Mouse (Mus musculus): ENCODE measurements around the gene Dst.

The Dst gene

GRCm38 (mm10) chr1:34178022-34178727, 270.1 kb downstream of the Dst start:
- no peak for DNase-seq (ENCODE audit: low spot score)

- no peak for DNase-seq (ENCODE audit: low spot score)
These were observed 271.7 kb downstream of the Dst start for GRCm38 (mm10) chr1:34179756-34180155.

- no peak for DNase-seq (ENCODE audit: low spot score)
These were observed 274.6 kb downstream of the Dst start for GRCm38 (mm10) chr1:34182406-34183249.

DNA sequence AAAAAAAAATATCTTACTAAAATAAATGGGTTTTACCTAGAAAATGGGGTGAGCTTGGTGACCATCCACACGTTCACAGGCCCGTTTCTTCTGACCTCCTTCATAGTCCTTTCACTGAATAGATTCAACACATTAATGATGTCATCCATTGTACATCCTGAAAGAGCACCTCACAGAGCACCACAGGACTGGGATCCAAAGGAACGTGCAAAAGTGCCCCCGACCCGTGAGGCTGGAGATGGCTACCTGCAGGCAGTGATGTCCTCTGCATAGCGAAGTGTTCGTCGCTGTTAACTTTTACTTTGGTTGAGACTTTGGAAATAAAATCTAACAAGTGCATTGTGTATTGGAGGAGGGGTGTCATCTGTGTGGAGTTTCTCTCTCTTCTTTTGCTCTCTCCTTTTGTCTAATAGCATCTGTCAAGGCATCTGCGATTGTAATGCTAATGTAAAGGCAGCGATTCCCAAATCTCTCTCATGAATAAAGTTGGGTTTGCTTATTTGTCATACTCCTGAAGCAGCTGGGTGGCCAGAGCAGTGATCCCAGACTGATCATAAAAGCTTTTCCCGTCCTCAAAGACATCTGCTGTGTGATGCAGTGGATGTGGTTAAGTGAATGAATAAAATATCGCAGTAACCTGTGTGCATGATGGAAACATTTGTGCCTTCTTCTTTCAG, 275.4 kb downstream of the Dst start:
- no peak for DNase-seq (ENCODE audit: low spot score)

- no peak for DNase-seq (ENCODE audit: low spot score)
These were observed 276.2 kb downstream of the Dst start for GRCm38 (mm10) chr1:34184266-34184665.

- no peak for DNase-seq (ENCODE audit: low spot score)
These were observed 278.0 kb downstream of the Dst start for GRCm38 (mm10) chr1:34186033-34186432.

DNA sequence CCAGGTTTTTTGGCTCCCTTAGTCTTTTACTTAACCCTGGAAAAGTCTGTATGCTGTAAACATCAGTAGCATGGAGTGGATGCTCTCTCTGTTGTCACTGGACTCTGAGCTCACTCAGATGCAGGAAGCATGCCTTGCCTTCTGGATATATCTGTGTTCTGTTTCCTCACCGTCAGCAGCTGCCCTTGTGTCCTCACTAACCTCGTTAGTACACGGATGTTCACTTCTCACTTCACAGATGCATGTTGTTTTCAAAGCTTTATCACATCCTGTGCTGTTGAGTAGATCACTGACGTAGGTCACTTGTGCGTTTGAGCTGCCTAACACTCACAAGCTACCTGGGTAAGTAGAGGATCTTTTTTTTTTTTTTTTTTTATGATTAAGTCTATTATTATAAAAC, 279.5 kb downstream of the Dst start:
- DNase-seq (ENCODE audit: low spot score), result no peak

DNA sequence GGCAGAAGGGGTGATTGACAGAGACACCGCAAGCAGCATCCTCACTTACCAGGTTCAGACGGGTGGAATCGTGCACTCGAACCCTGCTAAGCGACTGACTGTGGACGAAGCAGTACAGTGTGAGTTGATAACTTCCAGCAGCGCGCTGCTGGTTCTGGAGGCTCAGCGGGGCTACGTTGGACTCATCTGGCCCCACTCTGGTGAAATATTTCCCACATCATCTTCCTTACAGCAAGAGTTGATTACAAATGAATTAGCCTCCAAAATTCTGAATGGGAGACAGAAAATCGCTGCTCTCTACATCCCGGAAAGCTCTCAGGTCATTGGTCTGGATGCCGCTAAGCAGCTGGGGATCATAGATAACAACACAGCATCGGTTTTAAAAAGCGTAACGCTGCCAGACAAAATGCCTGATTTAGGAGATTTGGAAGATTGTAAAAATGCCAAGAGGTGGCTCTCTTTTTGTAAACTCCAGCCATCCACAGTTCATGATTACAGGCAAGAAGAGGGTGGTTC, 280.8 kb downstream of the Dst start:
- DNase-seq (ENCODE audit: low spot score), result no peak

DNA sequence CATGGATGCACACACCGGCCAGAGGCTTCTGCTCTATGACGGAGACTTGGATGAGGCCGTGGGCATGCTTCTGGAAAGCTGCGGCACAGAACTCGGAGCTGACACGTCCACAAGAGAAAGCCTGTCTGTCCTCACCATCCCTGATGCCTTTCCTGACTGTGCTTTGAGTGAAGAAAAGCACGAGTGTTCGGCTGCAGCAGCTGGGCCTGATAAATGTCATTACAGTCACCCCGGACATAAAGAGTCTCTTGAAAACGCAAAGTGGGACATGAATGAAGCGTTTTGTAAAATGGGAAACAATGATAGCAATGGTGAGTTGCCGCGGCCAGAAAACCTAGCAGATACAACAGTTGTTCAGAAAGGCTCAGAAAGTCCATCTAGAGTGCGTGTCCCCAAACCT, 281.3 kb downstream of the Dst start:
- DNase-seq (ENCODE audit: low spot score), result no peak

- DNase-seq (ENCODE audit: low spot score), result peak; percentile 31
These were observed 281.9 kb downstream of the Dst start for GRCm38 (mm10) chr1:34189970-34190369.

DNA sequence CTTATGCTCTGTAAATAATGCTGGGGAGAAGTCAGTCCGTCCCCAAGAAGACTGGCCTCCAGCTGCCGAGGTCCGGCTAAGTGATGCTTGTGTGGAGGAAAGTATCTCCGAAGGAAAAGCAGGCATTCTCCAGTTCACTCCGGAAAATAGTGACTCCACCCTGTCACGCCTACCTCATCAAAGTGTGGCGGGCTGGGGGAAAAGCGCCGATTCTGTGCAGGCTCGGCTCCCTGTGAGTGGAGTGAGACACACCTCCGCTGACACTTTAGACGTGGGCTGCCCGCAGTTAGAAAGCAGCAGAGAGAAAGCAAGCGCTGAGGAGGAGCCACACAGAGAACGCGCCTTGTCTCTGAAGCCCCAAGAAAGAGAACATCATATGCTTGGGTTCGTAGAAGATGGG, 284.1 kb downstream of the Dst start:
- no peak for DNase-seq (ENCODE audit: low spot score)

GRCm38 (mm10) chr1:34200791-34201190, 292.8 kb downstream of the Dst start:
- no peak for DNase-seq (ENCODE audit: low spot score)

DNA sequence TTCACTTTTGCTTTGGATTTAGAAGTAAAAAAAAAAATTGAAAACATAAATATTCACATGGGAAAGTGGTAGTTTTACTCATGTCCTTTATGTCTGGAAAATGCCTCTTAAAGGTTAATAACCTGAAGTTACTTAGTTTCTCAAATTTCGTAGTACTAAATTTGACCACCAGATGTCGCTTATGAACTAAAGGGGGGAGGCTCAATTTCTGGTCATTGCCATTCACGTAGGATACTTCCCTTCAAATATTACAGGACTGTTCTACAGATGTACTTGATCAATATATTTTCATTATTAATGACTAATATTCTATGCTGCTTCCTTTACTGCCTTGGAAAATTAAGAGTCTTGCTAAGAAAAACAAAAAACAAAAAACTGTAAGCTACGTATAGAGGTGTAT, 293.5 kb downstream of the Dst start:
- no peak for DNase-seq (ENCODE audit: low spot score)

- no peak for DNase-seq (ENCODE audit: low spot score)
These were observed 303.7 kb downstream of the Dst start for GRCm38 (mm10) chr1:34211704-34212103.

DNA sequence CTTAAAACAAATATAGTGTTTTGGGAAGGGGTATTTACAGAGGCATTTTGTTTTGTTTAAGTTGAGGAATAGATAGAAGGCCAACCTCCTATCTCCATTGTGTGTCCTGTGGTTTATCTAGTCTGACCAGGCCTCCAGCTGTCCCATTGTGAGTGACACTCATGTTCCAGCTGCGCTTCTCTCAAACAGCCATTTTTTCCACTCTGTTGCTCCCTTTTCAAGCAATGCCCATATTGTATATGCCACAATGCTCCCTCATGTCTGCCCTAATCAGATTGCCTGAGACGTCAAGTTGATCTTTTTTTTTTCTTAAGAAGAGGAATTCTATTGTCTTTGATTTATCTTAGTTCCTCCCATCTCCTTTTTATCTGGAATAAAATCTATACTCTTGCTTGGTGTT, 308.4 kb downstream of the Dst start:
- DNase-seq (ENCODE audit: low spot score), result no peak

- peak; percentile 81 for DNase-seq (ENCODE audit: low spot score)
These were observed 310.3 kb downstream of the Dst start for GRCm38 (mm10) chr1:34218323-34218722.

DNA sequence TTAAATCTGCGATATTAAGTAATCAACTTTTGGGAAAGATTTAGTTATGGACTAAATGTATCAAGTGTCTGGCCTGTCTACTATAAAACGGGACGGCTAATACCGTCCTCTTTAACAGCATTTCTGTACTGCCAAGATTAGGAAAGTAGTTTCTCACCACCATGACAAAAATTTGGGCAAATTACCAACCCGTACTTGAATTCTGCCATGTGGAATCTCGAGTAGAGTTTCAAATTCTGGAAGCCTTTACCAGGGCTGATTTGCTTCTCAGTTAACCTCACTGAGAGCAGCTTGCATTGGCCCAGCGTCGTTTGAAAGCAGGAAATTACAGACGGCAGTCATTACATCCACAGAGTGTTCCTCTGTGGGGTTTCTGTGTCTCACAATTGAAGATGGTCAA, 310.8 kb downstream of the Dst start:
- no peak for DNase-seq (ENCODE audit: low spot score)

- no peak for DNase-seq (ENCODE audit: low spot score)
These were observed 312.1 kb downstream of the Dst start for GRCm38 (mm10) chr1:34220094-34220601.

GRCm38 (mm10) chr1:34223866-34224265, 315.8 kb downstream of the Dst start:
- DNase-seq (ENCODE audit: low spot score), result no peak

DNA sequence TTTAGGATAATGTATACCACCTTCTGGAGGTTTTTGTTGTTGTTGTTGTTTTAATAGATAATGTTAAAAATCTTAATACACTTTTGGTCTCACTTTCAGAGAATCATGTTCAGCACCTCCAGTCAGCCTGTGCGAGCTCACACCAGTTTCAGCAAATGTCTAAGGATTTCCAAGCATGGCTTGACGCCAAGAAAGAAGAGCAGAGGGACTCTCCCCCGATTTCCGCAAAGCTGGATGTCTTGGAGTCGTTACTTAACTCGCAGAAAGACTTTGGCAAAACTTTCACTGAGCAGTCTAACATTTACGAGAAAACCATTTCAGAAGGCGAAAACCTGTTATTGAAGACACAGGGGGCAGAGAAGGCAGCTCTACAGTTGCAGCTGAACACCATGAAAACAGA, 319.7 kb downstream of the Dst start:
- DNase-seq (ENCODE audit: low spot score), result no peak

GRCm38 (mm10) chr1:34231041-34231440, 323.0 kb downstream of the Dst start:
- no peak for DNase-seq (ENCODE audit: low spot score)

DNA sequence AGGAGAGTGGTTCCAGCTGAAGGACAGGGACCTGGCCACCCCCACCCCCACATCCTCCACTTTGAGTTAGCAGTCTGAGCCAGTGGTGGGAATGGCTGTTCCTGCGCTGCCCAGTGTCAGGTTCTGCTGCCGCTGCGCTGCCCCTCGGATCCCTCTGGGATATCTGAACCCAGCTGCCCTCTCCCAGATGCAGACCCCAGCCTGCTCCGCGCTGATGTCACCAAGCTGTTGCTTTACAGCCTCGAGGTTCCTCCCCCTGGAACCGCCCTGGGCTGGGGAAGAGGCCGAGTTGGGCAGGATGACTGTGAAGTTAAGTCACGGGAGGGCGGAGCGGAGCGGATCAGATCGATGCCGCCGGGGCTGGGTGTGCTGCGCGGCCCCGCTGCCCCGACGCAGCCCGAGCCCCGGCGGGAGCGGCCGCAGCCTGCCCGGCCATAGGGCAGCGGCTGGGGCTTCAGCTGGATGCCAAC, 328.3 kb downstream of the Dst start:
- peak; percentile 82 for DNase-seq (ENCODE audit: low spot score)

All from urinary bladder, postnatal 14 days (tissue).